Mouse (Mus musculus): ENCODE results near the gene Atp12a.

Gene Atp12a

GRCm38 (mm10) chr14:56364711-56365237 lies at the start of gene Atp12a:
TSS of gene Atp12a (plus strand) at chr14:56365068.
- no peak for DNase-seq (ENCODE audit: low spot score in 2 of 2)

GRCm38 (mm10) chr14:56315519-56315918 lies 49.3 kb upstream of the Atp12a start:
- no peak for DNase-seq (ENCODE audit: low spot score in 2 of 2)

GRCm38 (mm10) chr14:56316333-56316732 lies 48.5 kb upstream of the Atp12a start:
- no peak for DNase-seq (ENCODE audit: low spot score in 2 of 2)

GRCm38 (mm10) chr14:56322982-56323381 lies 41.9 kb upstream of the Atp12a start:
- no peak for DNase-seq (ENCODE audit: low spot score in 2 of 2)

GRCm38 (mm10) chr14:56325038-56325437 lies 39.8 kb upstream of the Atp12a start:
- DNase-seq (ENCODE audit: low spot score in 2 of 2), result no peak

GRCm38 (mm10) chr14:56333700-56334099 lies 31.2 kb upstream of the Atp12a start:
- no peak for DNase-seq (ENCODE audit: low spot score in 2 of 2)

- no peak for DNase-seq (ENCODE audit: low spot score in 2 of 2)
Observed at GRCm38 (mm10) chr14:56334437-56334836, 30.4 kb upstream of the Atp12a start.

- no peak for DNase-seq (ENCODE audit: low spot score in 2 of 2)
Observed at GRCm38 (mm10) chr14:56336032-56336431, 28.8 kb upstream of the Atp12a start.

GRCm38 (mm10) chr14:56337075-56337474 lies 27.8 kb upstream of the Atp12a start:
- DNase-seq (ENCODE audit: low spot score in 2 of 2), result no peak

- DNase-seq (ENCODE audit: low spot score in 2 of 2), result no peak
Observed at GRCm38 (mm10) chr14:56337696-56338095, 27.2 kb upstream of the Atp12a start.

GRCm38 (mm10) chr14:56338882-56339442 lies 25.9 kb upstream of the Atp12a start:
- DNase-seq (ENCODE audit: low spot score in 2 of 2), result no peak

GRCm38 (mm10) chr14:56348704-56349103 lies 16.2 kb upstream of the Atp12a start:
- DNase-seq (ENCODE audit: low spot score in 2 of 2), result no peak

- no peak for DNase-seq (ENCODE audit: low spot score in 2 of 2)
Observed at GRCm38 (mm10) chr14:56349541-56349940, 15.3 kb upstream of the Atp12a start.

GRCm38 (mm10) chr14:56351959-56352660 lies 12.8 kb upstream of the Atp12a start:
- DNase-seq (ENCODE audit: low spot score in 2 of 2), result no peak

GRCm38 (mm10) chr14:56354803-56355202 lies 10.1 kb upstream of the Atp12a start:
- no peak for DNase-seq (ENCODE audit: low spot score in 2 of 2)

- no peak for DNase-seq (ENCODE audit: low spot score in 2 of 2)
Observed at GRCm38 (mm10) chr14:56355396-56355795, 9.5 kb upstream of the Atp12a start.

- DNase-seq (ENCODE audit: low spot score in 2 of 2), result no peak
Observed at GRCm38 (mm10) chr14:56356196-56356595, 8.7 kb upstream of the Atp12a start.

- DNase-seq (ENCODE audit: low spot score in 2 of 2), result no peak
Observed at GRCm38 (mm10) chr14:56358422-56358821, 6.4 kb upstream of the Atp12a start.

- DNase-seq (ENCODE audit: low spot score in 2 of 2), result no peak
Observed at GRCm38 (mm10) chr14:56359131-56359530, 5.7 kb upstream of the Atp12a start.

GRCm38 (mm10) chr14:56365292-56365691 lies 424 bp downstream of the Atp12a start:
- no peak for DNase-seq (ENCODE audit: low spot score in 2 of 2)

- DNase-seq (ENCODE audit: low spot score in 2 of 2), result no peak
Observed at GRCm38 (mm10) chr14:56366712-56367111, 1.8 kb downstream of the Atp12a start.

- DNase-seq (ENCODE audit: low spot score in 2 of 2), result no peak
Observed at GRCm38 (mm10) chr14:56368834-56369233, 4.0 kb downstream of the Atp12a start.

- peak; percentile 62 to 77 for DNase-seq (ENCODE audit: low spot score in 2 of 2)
Observed at GRCm38 (mm10) chr14:56375731-56376130, 10.9 kb downstream of the Atp12a start.
